Mouse (Mus musculus) CH12.LX (cell line): ENCODE data around the gene Erc1.

Source experiments
- POLR2A ChIP-seq: IDR thresholded peaks from 2 replicates; pipeline ENCODE4 v1.6.1; 2011; ENCODE audit warnings: low read depth, mild to moderate bottlenecking, improper control_type of control experiment, low read length
- SIN3A ChIP-seq: IDR thresholded peaks from 2 replicates; pipeline ENCODE4 v1.6.1; 2012; ENCODE audit warnings: low read length, improper control_type of control experiment, inconsistent platforms

DNA sequence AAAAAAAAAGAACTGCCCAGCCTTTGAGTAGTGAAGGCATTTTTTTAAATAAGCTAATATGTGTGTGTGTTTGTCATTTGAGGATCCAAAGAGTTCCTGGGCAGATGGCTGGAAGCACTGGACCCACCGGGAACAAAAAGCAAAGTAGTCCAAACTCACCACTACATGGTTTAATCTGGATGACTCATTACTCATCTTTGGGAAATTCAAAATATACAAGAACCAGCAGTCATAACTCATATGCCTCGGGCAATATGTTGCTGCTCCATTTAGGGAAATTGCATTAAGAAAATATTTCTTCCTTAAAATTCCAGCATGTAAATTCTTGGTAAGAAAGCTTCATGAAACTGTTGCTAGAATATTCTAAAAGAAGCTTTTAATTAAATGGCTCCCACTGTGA is 12.3 kb upstream of the Erc1 start:
- TF ChIP-seq SIN3A = no peak
- TF ChIP-seq POLR2A = no peak
